ENCODE assay signal across 8 mouse cellular contexts in the genomic region with DNA sequence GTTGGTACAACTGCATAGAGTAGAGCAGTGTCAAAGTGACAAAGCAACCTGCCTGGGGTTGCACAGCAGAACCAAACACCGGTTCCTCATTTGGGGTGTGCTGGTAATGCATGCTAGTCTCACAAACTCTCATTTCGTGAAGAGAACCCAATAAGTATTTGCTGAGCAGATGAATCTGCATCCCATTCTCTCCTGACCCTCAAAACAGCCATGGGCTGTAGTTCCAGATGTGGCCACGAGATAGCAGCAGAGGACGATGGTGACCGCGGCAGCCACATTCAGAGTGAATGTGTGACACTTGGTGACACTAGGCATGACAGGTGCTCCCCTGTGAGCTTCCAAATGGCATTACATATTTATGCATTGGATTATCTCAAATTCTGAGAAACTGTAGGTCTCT. TPM values are rescaled to one million over a fixed set of nuclear protein-coding genes. Genes with fewer than 3 reads are reported as not detected.
DNase-seq lines count a peak whose midpoint lies in the region; ATAC-seq and TF ChIP-seq lines count a peak whose summit lies in the region.

No protein-coding gene starts in this region.

- peak overlapping the region; percentile 89 for H3K4me3 ChIP-seq in embryonic facial prominence, embryonic 10.5 days
- peak overlapping the region; percentile 60 for H3K4me3 ChIP-seq in intestine, embryonic 16.5 days (ENCODE audit: low read length)
- H3K4me3 ChIP-seq in limb, embryonic 13.5 days: peak overlapping the region; percentile 78
- peak overlapping the region; percentile 44 for H3K4me3 ChIP-seq in midbrain, embryonic 13.5 days (replicated peaks)
- H3K4me3 ChIP-seq in spleen, adult 2 months (ENCODE audit: extremely low read depth, insufficient read depth, insufficient read length): peak overlapping the region; percentile 61; the same call in 1 of the 2 replicates

- peak overlapping the region; percentile 99 for H3K4me2 ChIP-seq in intestine, embryonic 16.5 days (ENCODE audit: low read depth, low read length)
- peak overlapping the region; percentile 91 for H3K4me2 ChIP-seq in limb, embryonic 13.5 days (replicated peaks)
- peak overlapping the region; percentile 81 for H3K4me2 ChIP-seq in midbrain, embryonic 13.5 days (replicated peaks)

- H3K36me3 ChIP-seq in embryonic facial prominence, embryonic 10.5 days (replicated peaks): no peaks in the 10 kb centered on the region
- no peaks in the 10 kb centered on the region for H3K36me3 ChIP-seq in intestine, embryonic 16.5 days (ENCODE audit: control insufficient read depth, insufficient read depth, low read length)
- no peaks in the 10 kb centered on the region for H3K36me3 ChIP-seq in limb, embryonic 13.5 days
- no peaks in the 10 kb centered on the region for H3K36me3 ChIP-seq in midbrain, embryonic 13.5 days
- no peaks in the 10 kb centered on the region for H3K36me3 ChIP-seq in spleen, adult 2 months (ENCODE audit: control insufficient read depth, insufficient read depth, low read length)

- under 1% methylated on average over 6 of the region's 6 CpGs for WGBS in embryonic facial prominence, embryonic 10.5 days
- under 1% methylated on average over 6 of the region's 6 CpGs for WGBS in intestine, embryonic 16.5 days
- WGBS in limb, embryonic 13.5 days: under 1% methylated on average over 6 of the region's 6 CpGs
- 0% methylated on average over 6 of the region's 6 CpGs for WGBS in midbrain, embryonic 13.5 days
- WGBS in spleen, adult 2 months: 0% methylated on average over 6 of the region's 6 CpGs

- no peaks in the 10 kb centered on the region for H3K9me3 ChIP-seq in embryonic facial prominence, embryonic 10.5 days
- H3K9me3 ChIP-seq in intestine, embryonic 16.5 days (ENCODE audit: control insufficient read depth, low read length): no peaks in the 10 kb centered on the region
- no peaks in the 10 kb centered on the region for H3K9me3 ChIP-seq in limb, embryonic 13.5 days
- H3K9me3 ChIP-seq in midbrain, embryonic 13.5 days: no peaks in the 10 kb centered on the region

- H3K9ac ChIP-seq in intestine, embryonic 16.5 days (ENCODE audit: low read depth, low read length): peak overlapping the region; percentile 75
- peak overlapping the region; percentile 71 for H3K9ac ChIP-seq in limb, embryonic 13.5 days
- H3K9ac ChIP-seq in midbrain, embryonic 13.5 days (replicated peaks): peak overlapping the region; percentile 62; the same call in 1 of the 2 replicates

- H3K4me1 ChIP-seq in embryonic facial prominence, embryonic 10.5 days: peaks cover 54% of the 10 kb centered on the region
- peaks cover 36% of the 10 kb centered on the region for H3K4me1 ChIP-seq in intestine, embryonic 16.5 days (ENCODE audit: control insufficient read depth, insufficient read depth, low read length)
- H3K4me1 ChIP-seq in limb, embryonic 13.5 days: peaks cover 32% of the 10 kb centered on the region
- peaks cover 47% of the 10 kb centered on the region for H3K4me1 ChIP-seq in midbrain, embryonic 13.5 days (replicated peaks)
- H3K4me1 ChIP-seq in spleen, adult 2 months (ENCODE audit: control insufficient read depth, insufficient read depth, insufficient read length): peaks cover 25% of the 10 kb centered on the region

- H3K27ac ChIP-seq in embryonic facial prominence, embryonic 10.5 days (replicated peaks): peak overlapping the region; percentile 97
- peak overlapping the region; percentile 88 for H3K27ac ChIP-seq in intestine, embryonic 16.5 days (ENCODE audit: low read length)
- peak overlapping the region; percentile 66; the same call in 1 of the 2 replicates for H3K27ac ChIP-seq in limb, embryonic 13.5 days
- peak overlapping the region; percentile 59; the same call in 1 of the 2 replicates for H3K27ac ChIP-seq in midbrain, embryonic 13.5 days
- H3K27ac ChIP-seq in spleen, adult 2 months (ENCODE audit: insufficient read depth, low read length): peak overlapping the region; percentile 84

- ATAC-seq in intestine, embryonic 16.5 days: no peak
- ATAC-seq in limb, embryonic 13.5 days (ENCODE audit: low FRiP score, low read depth): no peak
- ATAC-seq in midbrain, embryonic 13.5 days: no peak

- TF ChIP-seq CTCF in spleen, adult 2 months (IDR thresholded peaks at IDR 0.05; ENCODE audit: extremely low read depth, insufficient read depth, insufficient read length, insufficient replicate concordance): peak; percentile 96; the same call in 1 of the 2 replicates

- no peak for TF ChIP-seq POLR2A in spleen, adult 2 months (IDR thresholded peaks at IDR 0.05; ENCODE audit: low read depth, low read length)

- no peaks in the 10 kb centered on the region for H3K27me3 ChIP-seq in embryonic facial prominence, embryonic 10.5 days (replicated peaks; ENCODE audit: low read depth, poor library complexity, severe bottlenecking)
- H3K27me3 ChIP-seq in intestine, embryonic 16.5 days (replicated peaks; ENCODE audit: control insufficient read depth, insufficient read depth, low read length): no peaks in the 10 kb centered on the region
- H3K27me3 ChIP-seq in limb, embryonic 13.5 days: no peaks in the 10 kb centered on the region
- H3K27me3 ChIP-seq in midbrain, embryonic 13.5 days: no peaks in the 10 kb centered on the region
- H3K27me3 ChIP-seq in spleen, adult 2 months (ENCODE audit: control insufficient read depth, insufficient read depth, low read length): no peaks in the 10 kb centered on the region

- peak; percentile 93 for DNase-seq in 3T3-L1 (ENCODE audit: low read depth, low spot score)
- peak; percentile 89 to 91 for DNase-seq in adrenal gland, adult 18-20 months (ENCODE audit: low spot score in 2 of 2)
- DNase-seq in embryonic facial prominence, embryonic 10.5 days (ENCODE audit: low spot score): peak; percentile 88
- DNase-seq in heart, adult 11 months: peak; percentile 99
- DNase-seq in spleen, adult 2 months (ENCODE audit: low read depth in 1 of 2, low spot score in 2 of 2): peak; percentile 75 to 90

RNA-seq across cellular contexts. Expression of a gene that starts 3.2 kb away (rescaled TPM):
- 10 to 100 TPM; 78.5 to 86.9 TPM for total RNA-seq in adrenal gland, adult 18-20 months (2021)
- polyA plus RNA-seq in embryonic facial prominence, embryonic 10.5 days (2016; fragmentation: Nextera tagmentation; extraction: Ambion mirVana): 105 and 109 TPM in 2 replicates
- 63.2 and 73.9 TPM in 2 replicates for polyA plus RNA-seq in intestine, embryonic 16.5 days (2015; fragmentation: Nextera tagmentation; extraction: Ambion mirVana)
- 115 and 131 TPM in 2 replicates for polyA plus RNA-seq in limb, embryonic 13.5 days (2015; fragmentation: Nextera tagmentation; extraction: Ambion mirVana)
- 123 and 129 TPM in 2 replicates for polyA plus RNA-seq in midbrain, embryonic 13.5 days (2015; fragmentation: Nextera tagmentation; extraction: Ambion mirVana)
- polyA plus RNA-seq in spleen, adult 2 months (2012; rRNA removed): 168 and 256 TPM in 2 replicates

RNA-seq across cellular contexts. Expression of a gene that starts 4.1 kb away (rescaled TPM):
- 1 to 10 TPM; 1.4 to 3.0 TPM for total RNA-seq in adrenal gland, adult 18-20 months (2021)
- polyA plus RNA-seq in embryonic facial prominence, embryonic 10.5 days (2016; fragmentation: Nextera tagmentation; extraction: Ambion mirVana): 0.77 and 0.79 TPM in 2 replicates
- 2.9 and 3.0 TPM in 2 replicates for polyA plus RNA-seq in intestine, embryonic 16.5 days (2015; fragmentation: Nextera tagmentation; extraction: Ambion mirVana)
- 1.9 and 2.3 TPM in 2 replicates for polyA plus RNA-seq in limb, embryonic 13.5 days (2015; fragmentation: Nextera tagmentation; extraction: Ambion mirVana)
- 1.1 and 1.2 TPM in 2 replicates for polyA plus RNA-seq in midbrain, embryonic 13.5 days (2015; fragmentation: Nextera tagmentation; extraction: Ambion mirVana)
- polyA plus RNA-seq in spleen, adult 2 months (2012; rRNA removed): 41.6 and 53.1 TPM in 2 replicates

RNA-seq across cellular contexts. Expression of a gene that starts 17.7 kb away (rescaled TPM):
- total RNA-seq in adrenal gland, adult 18-20 months (2021): 100 to 1,000 TPM; 115 to 165 TPM
- 184 and 187 TPM in 2 replicates for polyA plus RNA-seq in embryonic facial prominence, embryonic 10.5 days (2016; fragmentation: Nextera tagmentation; extraction: Ambion mirVana)
- 105 and 121 TPM in 2 replicates for polyA plus RNA-seq in intestine, embryonic 16.5 days (2015; fragmentation: Nextera tagmentation; extraction: Ambion mirVana)
- 162 and 165 TPM in 2 replicates for polyA plus RNA-seq in limb, embryonic 13.5 days (2015; fragmentation: Nextera tagmentation; extraction: Ambion mirVana)
- 119 and 133 TPM in 2 replicates for polyA plus RNA-seq in midbrain, embryonic 13.5 days (2015; fragmentation: Nextera tagmentation; extraction: Ambion mirVana)
- polyA plus RNA-seq in spleen, adult 2 months (2012; rRNA removed): 136 and 189 TPM in 2 replicates

RNA-seq across cellular contexts. Expression of a gene that starts 20.4 kb away (rescaled TPM):
- total RNA-seq in adrenal gland, adult 18-20 months (2021): 1 to 10 TPM; 2.2 to 6.4 TPM
- 0.14 TPM in 1 of 2 replicates, not detected in the other for polyA plus RNA-seq in embryonic facial prominence, embryonic 10.5 days (2016; fragmentation: Nextera tagmentation; extraction: Ambion mirVana)
- polyA plus RNA-seq in intestine, embryonic 16.5 days (2015; fragmentation: Nextera tagmentation; extraction: Ambion mirVana): 3.6 and 3.7 TPM in 2 replicates
- polyA plus RNA-seq in limb, embryonic 13.5 days (2015; fragmentation: Nextera tagmentation; extraction: Ambion mirVana): 0.18 TPM in 1 of 2 replicates, not detected in the other
- polyA plus RNA-seq in midbrain, embryonic 13.5 days (2015; fragmentation: Nextera tagmentation; extraction: Ambion mirVana): 0.30 TPM in 1 of 2 replicates, not detected in the other
- polyA plus RNA-seq in spleen, adult 2 months (2012; rRNA removed): 5.2 and 6.0 TPM in 2 replicates

RNA-seq across cellular contexts. Expression of a gene that starts 48.3 kb away (rescaled TPM):
- 100 to 1,000 TPM; 101 to 153 TPM for total RNA-seq in adrenal gland, adult 18-20 months (2021)
- 51.8 and 52.7 TPM in 2 replicates for polyA plus RNA-seq in embryonic facial prominence, embryonic 10.5 days (2016; fragmentation: Nextera tagmentation; extraction: Ambion mirVana)
- polyA plus RNA-seq in intestine, embryonic 16.5 days (2015; fragmentation: Nextera tagmentation; extraction: Ambion mirVana): 88.3 and 101 TPM in 2 replicates
- polyA plus RNA-seq in limb, embryonic 13.5 days (2015; fragmentation: Nextera tagmentation; extraction: Ambion mirVana): 68.2 and 71.1 TPM in 2 replicates
- polyA plus RNA-seq in midbrain, embryonic 13.5 days (2015; fragmentation: Nextera tagmentation; extraction: Ambion mirVana): 87.5 and 99.4 TPM in 2 replicates
- polyA plus RNA-seq in spleen, adult 2 months (2012; rRNA removed): 18.2 and 22.2 TPM in 2 replicates

Comparison
In these comparisons a context has a peak if more than half of its experiments do, and no peak if none do; other contexts are left out.
1. RNA of a gene that starts 4.1 kb away (polyA plus RNA-seq): 41.6 to 53.1 TPM in spleen, adult 2 months; 2.9 to 3.0 TPM in intestine, embryonic 16.5 days, 1.9 to 2.3 TPM in limb, embryonic 13.5 days, 1.1 to 1.2 TPM in midbrain, embryonic 13.5 days and 0.77 to 0.79 TPM in embryonic facial prominence, embryonic 10.5 days; every median in the first group is over 10 times any median in the second.
2. Peak in every context shown above with its lines, with median percentiles within 50 percentile points of each other: DNase-seq, H3K27ac ChIP-seq, H3K4me3 ChIP-seq, H3K4me2 ChIP-seq and H3K9ac ChIP-seq.